8 mouse cellular contexts compared by ENCODE assay signal in the genomic region with DNA sequence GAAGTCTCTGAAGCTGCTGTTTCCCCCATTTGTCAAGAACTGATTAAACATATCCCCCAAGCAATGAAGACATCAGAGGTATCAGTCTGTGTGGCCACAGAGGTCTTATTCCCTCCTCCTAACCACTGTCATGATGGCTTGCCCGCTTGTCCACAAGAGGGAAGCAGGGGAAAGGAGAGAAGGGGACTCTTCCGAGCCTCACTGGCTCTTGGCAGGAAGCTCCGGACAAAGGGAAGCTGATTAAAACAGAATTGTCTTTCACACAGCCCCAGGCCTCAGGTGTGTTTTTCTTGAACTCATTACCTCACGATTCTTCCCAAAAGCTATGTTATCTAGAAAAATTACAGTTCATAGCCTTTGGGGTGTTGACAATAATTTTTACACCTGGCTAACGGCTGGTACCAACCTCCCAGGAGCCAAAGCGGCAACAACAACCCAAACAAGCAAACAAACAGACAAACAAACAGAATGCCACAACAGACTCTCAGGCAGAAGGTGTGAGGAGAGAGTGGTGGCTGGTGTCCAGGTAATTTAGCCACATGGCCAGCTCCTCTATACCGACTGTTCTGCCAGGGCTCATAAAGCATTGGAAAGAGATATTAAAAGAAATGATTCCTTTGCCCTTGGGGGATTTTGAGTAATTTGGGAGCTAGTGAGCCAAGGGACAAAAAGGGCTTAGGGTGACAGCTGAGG.
DNase-seq lines count a peak whose midpoint lies in the region; ATAC-seq and TF ChIP-seq lines count a peak whose summit lies in the region.

No protein-coding gene starts in this region.

- H3K9me3 ChIP-seq in forebrain, postnatal 0 days (ENCODE audit: low read length) = no peaks in the 10 kb centered on the region
- H3K9me3 ChIP-seq in forebrain, embryonic 10.5 days = no peaks in the 10 kb centered on the region
- H3K9me3 ChIP-seq in ES-E14 (ENCODE audit: control insufficient read depth, insufficient read depth, low read depth, low read length) = no peaks in the 10 kb centered on the region

- H3K4me3 ChIP-seq in forebrain, postnatal 0 days (ENCODE audit: low read depth, low read length) = no peak overlapping the region
- no peak overlapping the region for H3K4me3 ChIP-seq in forebrain, embryonic 10.5 days
- H3K4me3 ChIP-seq in ES-E14 (ENCODE audit: insufficient read depth in 1 of 2, low read depth in 1 of 2, low read length in 2 of 2, poor library complexity in 1 of 2, severe bottlenecking in 1 of 2) = no peak overlapping the region

- H3K4me2 ChIP-seq in forebrain, postnatal 0 days (ENCODE audit: low read depth) = no peak overlapping the region

- in situ Hi-C loops in ES-E14 (cut with MboI; ENCODE audit: low sequenced_read_pairs in 2 of 2, unreplicated experiment in 2 of 2) = no loop called here

- H3K4me1 ChIP-seq in forebrain, postnatal 0 days (ENCODE audit: insufficient read depth) = no peaks in the 10 kb centered on the region
- no peaks in the 10 kb centered on the region for H3K4me1 ChIP-seq in forebrain, embryonic 10.5 days
- H3K4me1 ChIP-seq in ES-E14 (ENCODE audit: control insufficient read depth in 2 of 2, insufficient read depth in 2 of 2, low read length in 2 of 2, poor library complexity in 1 of 2) = no peaks in the 10 kb centered on the region

- peak; percentile 38 for ATAC-seq in forebrain, postnatal 0 days
- peak; percentile 22; the same call in 1 of the 2 replicates for ATAC-seq in megakaryocyte, adult 5-6 weeks (ENCODE audit: poor library complexity, severe bottlenecking)
- ATAC-seq in inflammation-experienced regulatory T-cells, adult 6 months = no peak

- no peak overlapping the region for H3K9ac ChIP-seq in forebrain, postnatal 0 days
- H3K9ac ChIP-seq in ES-E14 (ENCODE audit: insufficient read depth, low read depth, low read length, poor library complexity, severe bottlenecking) = no peak overlapping the region

- DNase-seq in forebrain, postnatal 0 days = peak; percentile 46
- no peak for DNase-seq in forebrain, embryonic 10.5 days (ENCODE audit: extremely low spot score, low spot score)
- no peak for DNase-seq in ES-E14 (ENCODE audit: low read depth, low spot score)
- DNase-seq in cerebellum, adult 9-11 months = peak; percentile 87
- peak; percentile 19 for DNase-seq in kidney, adult 11 months
- no peak for DNase-seq in frontal cortex, postnatal 25 days (ENCODE audit: low spot score in 2 of 2)

- peak; percentile 61 for TF ChIP-seq CTCF in forebrain, postnatal 0 days (IDR thresholded peaks at IDR 0.05; ENCODE audit: low read depth)

- no peaks in the 10 kb centered on the region for H3K27me3 ChIP-seq in forebrain, postnatal 0 days (ENCODE audit: insufficient read depth, low read length)
- no peaks in the 10 kb centered on the region for H3K27me3 ChIP-seq in forebrain, embryonic 10.5 days (ENCODE audit: poor library complexity, severe bottlenecking)

- H3K36me3 ChIP-seq in forebrain, postnatal 0 days (ENCODE audit: insufficient read depth) = no peaks in the 10 kb centered on the region
- H3K36me3 ChIP-seq in forebrain, embryonic 10.5 days (replicated peaks) = no peaks in the 10 kb centered on the region
- no peaks in the 10 kb centered on the region for H3K36me3 ChIP-seq in ES-E14 (ENCODE audit: control insufficient read depth, insufficient read depth, low read length, poor library complexity, severe bottlenecking)

- no peak overlapping the region for H3K27ac ChIP-seq in forebrain, postnatal 0 days (ENCODE audit: low read depth, low read length)
- no peak overlapping the region for H3K27ac ChIP-seq in forebrain, embryonic 10.5 days
- H3K27ac ChIP-seq in ES-E14 (ENCODE audit: insufficient read depth, low read depth, low read length, poor library complexity, severe bottlenecking) = no peak overlapping the region

- WGBS in forebrain, postnatal 0 days = 26% methylated on average over 7 of the region's 7 CpGs
- 49% methylated on average over 7 of the region's 7 CpGs for WGBS in forebrain, embryonic 10.5 days

TF ChIP-seq in ES-E14, 5 proteins besides CTCF, POLR2A, EP300 and RAD21:
- TF ChIP-seq MAFK (IDR thresholded peaks at IDR 0.05; ENCODE audit: insufficient read depth, low read depth, low read length) = no peak
- TF ChIP-seq CHD2 (IDR thresholded peaks at IDR 0.05; ENCODE audit: low read depth, low read length) = no peak
- no peak for TF ChIP-seq ZNF384 (IDR thresholded peaks at IDR 0.05; ENCODE audit: low read depth, low read length)
- TF ChIP-seq ZC3H11A (IDR thresholded peaks at IDR 0.05; ENCODE audit: borderline replicate concordance, low read depth, low read length) = peak; percentile 6; the same call in 1 of the 2 replicates

Comparison
In these comparisons a context has a peak if more than half of its experiments do, and no peak if none do; other contexts are left out.
1. DNase-seq: peak in forebrain, postnatal 0 days (single experiment), cerebellum, adult 9-11 months (single experiment) and kidney, adult 11 months (single experiment); none in forebrain, embryonic 10.5 days (single experiment), ES-E14 (single experiment) and frontal cortex, postnatal 25 days (0 of 2).